Comparison of ENCODE assay signal across 11 mouse cellular contexts in the genomic region with DNA sequence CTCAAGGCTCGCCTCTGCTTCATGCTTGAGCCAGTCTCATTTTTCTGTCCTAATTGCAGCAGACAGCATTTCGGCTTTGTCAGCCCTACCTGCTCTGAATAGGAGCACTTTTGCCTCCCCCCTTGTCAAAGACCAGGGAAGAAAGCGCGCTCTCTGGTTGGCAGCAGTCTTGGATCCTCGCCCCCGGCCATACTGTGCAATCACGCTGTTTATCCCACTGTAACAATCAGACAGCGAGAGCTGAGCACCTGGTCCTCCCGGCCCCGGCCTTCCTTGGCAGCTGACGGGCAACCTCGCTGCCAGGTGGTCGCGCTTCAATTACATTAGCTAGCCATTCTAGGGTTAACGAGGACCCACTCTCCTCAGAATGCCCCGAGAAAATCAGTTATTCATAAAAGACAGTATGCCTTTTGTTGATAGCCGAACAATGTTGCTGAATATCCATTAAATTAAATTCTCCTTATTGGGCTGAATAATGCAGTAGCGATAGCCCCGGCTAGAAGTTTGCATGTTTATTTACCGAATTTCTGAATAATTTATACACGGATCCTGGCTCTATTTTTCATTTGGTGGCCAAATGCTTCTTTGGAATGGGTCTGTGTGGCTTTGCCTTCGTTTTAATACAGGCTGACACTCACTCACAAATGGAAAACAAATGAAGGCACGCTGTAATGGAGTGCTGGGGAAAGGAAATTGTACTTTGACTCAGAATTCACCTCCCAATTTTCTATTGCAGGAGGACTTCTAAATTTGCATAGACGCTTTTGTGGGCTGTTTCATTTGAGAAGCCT. TPM values are rescaled to one million over a fixed set of nuclear protein-coding genes. Genes with fewer than 3 reads are reported as not detected.
DNase-seq lines count a peak whose midpoint lies in the region; ATAC-seq lines count a peak whose summit lies in the region.
"Had no signal": no experiment of that assay in that cellular context is flagged by ENCODE, and none has a peak within 500 bp of the region (broad histone marks: within the 10 kb centered on the region; RNA-seq: fewer than 3 reads in every experiment).

No protein-coding gene starts in this region.

- no peak overlapping the region for H3K27ac ChIP-seq in neural tube, embryonic 11.5 days (ENCODE audit: low read depth, low read length)
- peak overlapping the region; percentile 79 for H3K27ac ChIP-seq in hindbrain, embryonic 14.5 days
- H3K27ac ChIP-seq in kidney, embryonic 16.5 days (ENCODE audit: low read length), result no peak overlapping the region
- H3K27ac ChIP-seq in kidney, embryonic 14.5 days (ENCODE audit: low read depth, low read length), result no peak overlapping the region
- H3K27ac ChIP-seq: limb, embryonic 15.5 days had no signal

- no peaks in the 10 kb centered on the region for H3K27me3 ChIP-seq in neural tube, embryonic 11.5 days (ENCODE audit: control insufficient read depth, insufficient read depth, low read length)
- no peaks in the 10 kb centered on the region for H3K27me3 ChIP-seq in hindbrain, embryonic 14.5 days (ENCODE audit: control insufficient read depth, insufficient read depth, low read length)
- no peaks in the 10 kb centered on the region for H3K27me3 ChIP-seq in kidney, embryonic 16.5 days (ENCODE audit: insufficient read depth, low read length)
- no peaks in the 10 kb centered on the region for H3K27me3 ChIP-seq in kidney, embryonic 14.5 days (ENCODE audit: control insufficient read depth, insufficient read depth, low read length)
- H3K27me3 ChIP-seq: limb, embryonic 15.5 days had no signal

- 52% methylated on average over 24 of the region's 24 CpGs for WGBS in neural tube, embryonic 11.5 days
- 20% methylated on average over 24 of the region's 24 CpGs for WGBS in hindbrain, embryonic 14.5 days
- WGBS in kidney, embryonic 16.5 days, result 60% methylated on average over 24 of the region's 24 CpGs
- 65% methylated on average over 24 of the region's 24 CpGs for WGBS in kidney, embryonic 14.5 days

- DNase-seq in neural tube, embryonic 11.5 days (ENCODE audit: low spot score), result peak; percentile 40
- DNase-seq in neural tube, embryonic 10.5 days (ENCODE audit: extremely low spot score, low spot score), result no peak
- DNase-seq in cerebellum, postnatal 4 days (ENCODE audit: low spot score in 2 of 2), result peak; percentile 33 to 83
- DNase-seq in hindbrain, embryonic 14.5 days (ENCODE audit: low spot score), result peak; percentile 65
- peak; percentile 45 for DNase-seq in retina, embryonic 14.5 days (ENCODE audit: low spot score)
- no peak for DNase-seq in heart, adult 18-20 months
- DNase-seq: gastrocnemius, postnatal 10 days had no signal

- no peak overlapping the region for H3K4me2 ChIP-seq in neural tube, embryonic 11.5 days (ENCODE audit: low read depth)
- peak overlapping the region; percentile 40 for H3K4me2 ChIP-seq in hindbrain, embryonic 14.5 days (replicated peaks)
- no peak overlapping the region for H3K4me2 ChIP-seq in kidney, embryonic 16.5 days (replicated peaks; ENCODE audit: low read depth, low read length)
- H3K4me2 ChIP-seq in kidney, embryonic 14.5 days (replicated peaks; ENCODE audit: low read depth, low read length), result no peak overlapping the region
- H3K4me2 ChIP-seq: limb, embryonic 15.5 days had no signal

- H3K36me3 ChIP-seq in neural tube, embryonic 11.5 days (ENCODE audit: control insufficient read depth, insufficient read depth, low read length), result no peaks in the 10 kb centered on the region
- H3K36me3 ChIP-seq in hindbrain, embryonic 14.5 days (replicated peaks; ENCODE audit: control insufficient read depth, insufficient read depth), result no peaks in the 10 kb centered on the region
- H3K36me3 ChIP-seq in kidney, embryonic 16.5 days (ENCODE audit: insufficient read depth, low read length), result no peaks in the 10 kb centered on the region
- no peaks in the 10 kb centered on the region for H3K36me3 ChIP-seq in kidney, embryonic 14.5 days (ENCODE audit: control insufficient read depth, insufficient read depth, low read length)
- H3K36me3 ChIP-seq: limb, embryonic 15.5 days had no signal

- H3K9me3 ChIP-seq in neural tube, embryonic 11.5 days (ENCODE audit: control insufficient read depth, low read length), result no peaks in the 10 kb centered on the region
- no peaks in the 10 kb centered on the region for H3K9me3 ChIP-seq in hindbrain, embryonic 14.5 days (ENCODE audit: control insufficient read depth, low read length)
- H3K9me3 ChIP-seq in kidney, embryonic 16.5 days (ENCODE audit: low read length), result no peaks in the 10 kb centered on the region
- no peaks in the 10 kb centered on the region for H3K9me3 ChIP-seq in kidney, embryonic 14.5 days (ENCODE audit: control insufficient read depth, low read length)
- H3K9me3 ChIP-seq: limb, embryonic 15.5 days had no signal

- H3K4me3 ChIP-seq in neural tube, embryonic 11.5 days (ENCODE audit: low read depth, low read length), result no peak overlapping the region
- no peak overlapping the region for H3K4me3 ChIP-seq in hindbrain, embryonic 14.5 days (replicated peaks; ENCODE audit: low read length)
- no peak overlapping the region for H3K4me3 ChIP-seq in kidney, embryonic 16.5 days (ENCODE audit: low read length)
- H3K4me3 ChIP-seq in kidney, embryonic 14.5 days (ENCODE audit: low read length), result no peak overlapping the region
- H3K4me3 ChIP-seq: limb, embryonic 15.5 days had no signal

- H3K9ac ChIP-seq in neural tube, embryonic 11.5 days (ENCODE audit: low read length), result no peak overlapping the region
- peak overlapping the region; percentile 36; the same call in 1 of the 2 replicates for H3K9ac ChIP-seq in hindbrain, embryonic 14.5 days
- no peak overlapping the region for H3K9ac ChIP-seq in kidney, embryonic 16.5 days (replicated peaks; ENCODE audit: low read length)
- H3K9ac ChIP-seq in kidney, embryonic 14.5 days (ENCODE audit: low read depth, low read length), result no peak overlapping the region
- H3K9ac ChIP-seq: limb, embryonic 15.5 days had no signal

- peaks cover 19% of the 10 kb centered on the region for H3K4me1 ChIP-seq in neural tube, embryonic 11.5 days (ENCODE audit: control insufficient read depth, insufficient read depth, low read length)
- H3K4me1 ChIP-seq in hindbrain, embryonic 14.5 days (replicated peaks; ENCODE audit: control insufficient read depth, insufficient read depth, low read length), result peaks cover 32% of the 10 kb centered on the region
- H3K4me1 ChIP-seq in kidney, embryonic 16.5 days (ENCODE audit: insufficient read depth, low read length), result peaks cover 8% of the 10 kb centered on the region; the same call in 1 of the 2 replicates
- no peaks in the 10 kb centered on the region for H3K4me1 ChIP-seq in kidney, embryonic 14.5 days (ENCODE audit: control insufficient read depth, insufficient read depth, low read length)

- ATAC-seq in neural tube, embryonic 11.5 days (ENCODE audit: insufficient read depth, low FRiP score, low TSS enrichment), result peak; percentile 67; the same call in 1 of the 2 replicates
- peak; percentile 83 for ATAC-seq in hindbrain, embryonic 14.5 days (ENCODE audit: low FRiP score)
- ATAC-seq in kidney, embryonic 16.5 days (ENCODE audit: low FRiP score, low TSS enrichment), result no peak
- ATAC-seq in kidney, embryonic 14.5 days (ENCODE audit: low FRiP score, low TSS enrichment), result no peak
- ATAC-seq: intestine, postnatal 0 days had no signal

RNA-seq across cellular contexts. Expression of gene Insm1, which starts 57.9 kb away (rescaled TPM):
- polyA plus RNA-seq in neural tube, embryonic 11.5 days (2014; fragmentation: Nextera tagmentation; extraction: Ambion mirVana), result 7.4 and 9.3 TPM in 2 replicates
- polyA plus RNA-seq in hindbrain, embryonic 14.5 days (2014; fragmentation: Nextera tagmentation; extraction: Ambion mirVana), result 2.6 and 4.1 TPM in 2 replicates
- polyA plus RNA-seq in kidney, embryonic 16.5 days (2015; fragmentation: Nextera tagmentation; extraction: Ambion mirVana), result not detected in 2 replicates
- polyA plus RNA-seq in kidney, embryonic 14.5 days (2014; fragmentation: Nextera tagmentation; extraction: Ambion mirVana), result not detected in 2 replicates
- under 1 TPM in 1 of 2 experiments, not detected in 1; 0.15 TPM for total RNA-seq in heart, adult 18-20 months (2021)
- total RNA-seq: gastrocnemius, postnatal 10 days had no signal

Comparison
In these comparisons a context has a peak if more than half of its experiments do, and no peak if none do; other contexts are left out.
1. DNase-seq: peak in neural tube, embryonic 11.5 days (single experiment), cerebellum, postnatal 4 days (2 of 2), hindbrain, embryonic 14.5 days (single experiment) and retina, embryonic 14.5 days (single experiment); none in neural tube, embryonic 10.5 days (single experiment) and heart, adult 18-20 months (0 of 2).
2. ATAC-seq: peak in neural tube, embryonic 11.5 days (single experiment) and hindbrain, embryonic 14.5 days (single experiment); none in kidney, embryonic 16.5 days (single experiment) and kidney, embryonic 14.5 days (single experiment).